Mouse (Mus musculus) neural tube, embryonic 13.5 days (tissue): ENCODE results near the gene Pard6b. TPM values are rescaled to one million over a fixed set of nuclear protein-coding genes. Genes with fewer than 3 reads are reported as not detected.

Experiments used
- microRNA-seq: library from miRNA; unstranded; fragments of <30 nt; microRNA quantifications from one replicate; pipeline ENCODE4, GENCODE M21; 2016
- polyA plus RNA-seq: library from polyadenylated mRNA; unstranded; fragments of >200 nt; fragmentation: Nextera tagmentation; extraction: Ambion mirVana; gene quantifications from 2 replicates; pipeline ENCODE4 v1.2.1, GENCODE M21; 2015

Pard6b gene
- polyA plus RNA-seq, 1 experiment from 2014 or later, result 7.5 TPM

Small RNA genes lying within 50 kb of the gene (microRNA-seq; reads per million reads assigned to microRNA genes)
- not detected for gene Gm24327

Other genes starting within 250 kb of the Pard6b start
- gene Ptpn1, start 148.9 kb upstream of the Pard6b start, polyA plus RNA-seq, result 110 and 113 TPM in 2 replicates
- 0.40 and 0.61 TPM in 2 replicates for gene Ripor3, start 70.4 kb upstream of the Pard6b start, polyA plus RNA-seq
- 3.1 and 5.9 TPM in 2 replicates for gene Adnp, start 126.1 kb downstream of the Pard6b start, polyA plus RNA-seq
- 21.7 and 25.0 TPM in 2 replicates for gene Gm20716, start 149.4 kb downstream of the Pard6b start, polyA plus RNA-seq
- gene Dpm1, start 149.6 kb downstream of the Pard6b start, polyA plus RNA-seq, result 66.2 and 75.9 TPM in 2 replicates
- 8.2 and 8.7 TPM in 2 replicates for gene Mocs3, start 149.6 kb downstream of the Pard6b start, polyA plus RNA-seq
- gene Kcng1, start 200.7 kb downstream of the Pard6b start, polyA plus RNA-seq, result 0.45 and 0.79 TPM in 2 replicates